Mouse (Mus musculus) skeletal muscle tissue, adult 2 months (tissue): ENCODE measurements at regions not wholly inside any gene's neighbourhood (a gene's known extent, or its start where the extent isn't known, plus 50 kb on each side); places are given as distances from the start of the nearest gene placed in this dataset.
A peak's percentile ranks its signal among the peaks of the same experiment; 100 is the strongest.
"Not testable (repeated sequence)": the region's sequence is repeated elsewhere in the genome, so short reads cannot be mapped to it uniquely, and the experiment has no call there.

Experiments
- DNase-seq: peaks from one replicate; pipeline ENCODE4 v3.0.0-alpha.2; 2012; ENCODE audit warnings: low read depth, low spot score

GRCm38 (mm10) chr17:69563165-69563564 lies 124.0 kb downstream of the Akain1 start:
- DNase-seq = peak; percentile 7

GRCm38 (mm10) chr17:69571070-69571669 lies 132.0 kb downstream of the Akain1 start:
- DNase-seq = not testable (repeated sequence)

GRCm38 (mm10) chr17:69590553-69590952 lies 151.4 kb downstream of the Akain1 start:
- DNase-seq = no peak

- no peak for DNase-seq
Observed at GRCm38 (mm10) chr17:69597773-69598295, 158.7 kb downstream of the Akain1 start.

GRCm38 (mm10) chr17:69598461-69598860 lies 159.3 kb downstream of the Akain1 start:
- no peak for DNase-seq

GRCm38 (mm10) chr17:69603596-69603995 lies 164.5 kb downstream of the Akain1 start:
- no peak for DNase-seq

- DNase-seq = no peak
Observed at GRCm38 (mm10) chr17:69604698-69605097, 165.6 kb downstream of the Akain1 start.

- DNase-seq = no peak
Observed at GRCm38 (mm10) chr17:69605458-69605857, 166.3 kb downstream of the Akain1 start.

GRCm38 (mm10) chr17:69631411-69631810 lies 192.3 kb downstream of the Akain1 start:
- DNase-seq = no peak

- DNase-seq = not testable (repeated sequence)
Observed at GRCm38 (mm10) chr17:69650496-69650895, 211.4 kb downstream of the Akain1 start.

GRCm38 (mm10) chr17:69654586-69654985 lies 215.5 kb downstream of the Akain1 start:
- DNase-seq = no peak

GRCm38 (mm10) chr17:69672530-69672929 lies 233.4 kb downstream of the Akain1 start:
- peak; percentile 87 for DNase-seq

GRCm38 (mm10) chr17:69683091-69683490 lies 244.0 kb downstream of the Akain1 start:
- DNase-seq = no peak

- no peak for DNase-seq
Observed at GRCm38 (mm10) chr17:69685625-69686257, 246.6 kb downstream of the Akain1 start.

GRCm38 (mm10) chr17:69686383-69686782 lies 247.3 kb downstream of the Akain1 start:
- no peak for DNase-seq

- DNase-seq = no peak
Observed at GRCm38 (mm10) chr17:69695341-69695740, 256.2 kb downstream of the Akain1 start.

GRCm38 (mm10) chr17:69727325-69727724 lies 241.5 kb upstream of the Dlgap1 start:
- DNase-seq = no peak

GRCm38 (mm10) chr17:69732981-69733380 lies 235.9 kb upstream of the Dlgap1 start:
- DNase-seq = no peak

- DNase-seq = no peak
Observed at GRCm38 (mm10) chr17:69736379-69737096, 232.3 kb upstream of the Dlgap1 start.

- DNase-seq = no peak
Observed at GRCm38 (mm10) chr17:69769002-69769421, 199.9 kb upstream of the Dlgap1 start.

GRCm38 (mm10) chr17:69770046-69770445 lies 198.8 kb upstream of the Dlgap1 start:
- no peak for DNase-seq

- DNase-seq = no peak
Observed at GRCm38 (mm10) chr17:69781201-69781600, 187.7 kb upstream of the Dlgap1 start.
